Mouse (Mus musculus) left cerebral cortex, adult 8-10 months (tissue): ENCODE results near the gene Fgfr2. TPM values are rescaled to one million over a fixed set of nuclear protein-coding genes. Genes with fewer than 3 reads are reported as not detected.

Source experiments
- DNase-seq, 2 experiments: peaks; one replicate each; pipeline ENCODE4 v3.0.0; 2022; ENCODE audit warnings: low spot score in 2 of 2
- total RNA-seq, 4 experiments: library from RNA; stranded (reverse); gene quantifications; 2 replicates each; pipeline ENCODE4 v1.2.4; 2022

The Fgfr2 gene
- total RNA-seq, 4 experiments from 2014 or later = 50.6 to 73.1 (median 64.8) TPM

DNA sequence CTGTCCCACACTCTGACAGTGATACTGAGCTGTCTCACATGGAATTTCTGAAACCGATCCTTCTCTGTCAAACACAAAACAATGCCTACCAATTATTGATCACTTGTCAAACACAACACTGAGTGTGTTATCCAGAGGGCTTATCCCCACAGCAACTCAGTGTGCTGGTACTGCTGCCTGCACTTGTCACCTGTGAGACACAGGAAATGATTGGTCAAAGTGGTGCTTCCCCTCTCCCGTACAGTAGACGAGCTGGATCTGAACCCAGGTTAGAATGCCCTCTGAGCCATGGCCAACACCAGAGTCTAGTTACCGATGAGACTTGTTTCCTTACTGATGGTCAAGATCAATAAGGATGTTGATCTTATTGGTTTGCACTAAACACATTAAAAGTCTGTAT lies 2321.3 kb downstream of the Fgfr2 start:
- no peak for DNase-seq

- no peak for DNase-seq
Measured at GRCm38 (mm10) chr7:130800681-130801080, 2322.5 kb downstream of the Fgfr2 start.

DNA sequence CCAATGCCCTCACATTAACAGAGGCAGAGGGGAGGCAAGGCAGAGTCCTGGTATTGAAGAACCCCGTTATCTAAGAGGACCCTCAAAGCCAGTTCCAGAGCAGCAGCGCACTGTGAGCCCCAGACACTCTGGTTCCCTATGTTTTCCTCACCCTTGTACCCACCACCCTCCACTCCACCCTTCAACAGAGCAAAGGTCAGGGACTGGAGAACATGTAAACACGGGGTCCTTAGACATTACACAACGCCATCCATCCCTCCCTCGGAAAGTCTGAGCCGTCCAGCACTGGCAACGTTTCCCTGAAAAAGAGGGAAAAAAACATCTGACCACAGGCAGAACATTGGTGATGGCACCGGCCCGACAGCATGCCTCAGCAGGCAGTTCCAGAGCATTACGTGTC lies 2323.7 kb downstream of the Fgfr2 start:
- no peak for DNase-seq

GRCm38 (mm10) chr7:130797524-130797923 lies 2325.6 kb downstream of the Fgfr2 start:
- DNase-seq = no peak

DNA sequence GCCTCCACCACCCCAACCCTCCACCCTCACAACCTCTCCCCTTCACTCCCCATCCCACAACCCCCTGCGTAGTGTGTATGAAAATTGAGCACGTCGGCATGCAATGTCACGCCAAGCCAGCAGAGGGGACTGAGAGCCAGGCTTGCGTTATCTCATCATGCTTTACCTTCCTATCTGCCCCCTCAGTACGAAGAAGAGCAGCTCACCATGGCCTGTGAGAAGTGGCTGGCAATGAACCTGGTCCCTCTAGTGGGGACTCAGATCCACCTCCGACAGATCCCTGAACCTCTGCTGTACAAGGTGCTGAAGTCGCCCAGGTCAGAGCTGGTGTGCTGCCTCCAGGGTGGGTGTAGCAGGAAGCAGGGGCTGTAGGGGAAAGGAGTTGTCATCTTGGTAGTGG lies 2326.4 kb downstream of the Fgfr2 start:
- DNase-seq = no peak

DNA sequence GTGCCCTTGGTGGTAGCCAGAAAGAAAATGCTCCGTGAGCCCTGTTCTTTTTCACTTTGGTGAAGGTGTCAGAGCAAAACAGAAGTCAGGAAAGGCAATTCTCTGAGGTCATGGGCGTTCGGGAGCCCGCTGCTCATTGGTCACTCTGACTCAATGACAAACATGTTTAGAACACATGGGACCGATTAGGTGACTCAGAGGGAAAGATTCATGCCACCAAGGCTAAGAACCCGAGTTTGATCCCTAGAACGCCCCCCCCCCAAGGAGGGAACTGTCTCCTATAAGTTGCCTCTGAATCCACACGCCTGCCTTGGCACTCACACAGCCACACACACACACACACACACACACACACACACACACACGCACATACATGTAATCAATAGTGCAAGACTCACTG lies 2329.5 kb downstream of the Fgfr2 start:
- no peak for DNase-seq

- DNase-seq = no peak
Measured at GRCm38 (mm10) chr7:130789456-130789855, 2333.7 kb downstream of the Fgfr2 start.

GRCm38 (mm10) chr7:130788950-130789349 lies 2334.2 kb downstream of the Fgfr2 start:
- no peak for DNase-seq

- no peak for DNase-seq
Measured at GRCm38 (mm10) chr7:130787537-130787936, 2335.6 kb downstream of the Fgfr2 start.

- no peak for DNase-seq
Measured at GRCm38 (mm10) chr7:130786708-130787107, 2336.4 kb downstream of the Fgfr2 start.

DNA sequence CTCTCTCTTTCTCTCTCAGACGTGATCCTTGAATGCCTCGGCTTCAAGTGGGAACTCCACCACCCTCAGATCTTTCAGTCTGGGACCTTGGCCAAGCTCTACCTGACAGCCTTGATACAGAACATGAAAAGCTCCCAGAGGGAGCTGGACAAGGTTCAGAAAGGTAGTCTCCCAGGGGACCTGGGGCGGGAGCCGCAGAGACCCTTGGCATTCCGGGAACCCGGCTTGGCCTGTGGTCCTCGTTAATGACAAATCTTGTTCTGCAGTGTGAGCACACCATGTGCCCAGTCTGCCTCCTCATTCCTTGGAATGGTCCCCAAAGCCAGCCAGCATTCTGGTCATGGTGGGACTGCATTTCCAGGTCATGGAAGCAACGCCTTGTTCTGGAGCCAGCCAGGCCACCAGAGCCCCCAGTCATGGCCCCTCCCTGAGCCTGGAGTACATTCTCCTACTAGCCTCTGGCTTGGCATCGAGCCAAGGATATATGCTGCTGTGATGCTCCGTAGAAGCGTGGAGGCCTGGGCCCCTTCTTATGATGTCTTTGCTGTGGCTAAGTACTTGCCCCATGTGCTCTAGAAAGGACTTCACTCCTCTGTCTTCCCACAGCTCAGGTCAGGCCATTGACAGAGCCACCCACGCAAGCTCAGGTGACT lies 2337.1 kb downstream of the Fgfr2 start:
- no peak for DNase-seq

- DNase-seq = no peak
Measured at GRCm38 (mm10) chr7:130782501-130783050, 2340.6 kb downstream of the Fgfr2 start.

DNA sequence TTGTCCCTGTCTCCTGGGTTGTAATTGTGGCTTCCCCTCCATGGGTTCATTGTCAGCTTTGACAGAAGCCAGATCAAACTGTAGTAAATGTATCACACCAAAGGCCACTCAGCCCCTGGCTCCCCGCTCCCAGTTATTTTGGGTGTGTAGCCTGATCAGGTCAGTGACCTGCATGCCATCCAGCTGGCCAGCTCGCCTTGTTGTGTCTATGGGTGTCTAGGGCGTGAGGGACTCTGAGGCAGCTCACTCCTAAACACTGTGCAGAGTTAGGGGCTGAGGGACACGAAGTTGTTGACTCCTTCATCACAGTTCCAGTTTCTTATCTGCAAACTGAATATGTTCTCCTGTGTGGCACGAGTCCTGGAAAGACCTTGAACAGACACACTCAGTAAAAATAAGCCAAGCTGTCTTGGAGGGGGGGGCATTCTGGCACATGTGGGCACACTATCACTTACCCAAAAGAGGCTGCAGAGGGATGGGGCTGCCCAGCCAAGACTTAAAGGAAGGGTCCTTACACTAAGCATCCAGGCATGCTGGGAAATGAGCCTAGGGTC lies 2342.2 kb downstream of the Fgfr2 start:
- DNase-seq = no peak

DNA sequence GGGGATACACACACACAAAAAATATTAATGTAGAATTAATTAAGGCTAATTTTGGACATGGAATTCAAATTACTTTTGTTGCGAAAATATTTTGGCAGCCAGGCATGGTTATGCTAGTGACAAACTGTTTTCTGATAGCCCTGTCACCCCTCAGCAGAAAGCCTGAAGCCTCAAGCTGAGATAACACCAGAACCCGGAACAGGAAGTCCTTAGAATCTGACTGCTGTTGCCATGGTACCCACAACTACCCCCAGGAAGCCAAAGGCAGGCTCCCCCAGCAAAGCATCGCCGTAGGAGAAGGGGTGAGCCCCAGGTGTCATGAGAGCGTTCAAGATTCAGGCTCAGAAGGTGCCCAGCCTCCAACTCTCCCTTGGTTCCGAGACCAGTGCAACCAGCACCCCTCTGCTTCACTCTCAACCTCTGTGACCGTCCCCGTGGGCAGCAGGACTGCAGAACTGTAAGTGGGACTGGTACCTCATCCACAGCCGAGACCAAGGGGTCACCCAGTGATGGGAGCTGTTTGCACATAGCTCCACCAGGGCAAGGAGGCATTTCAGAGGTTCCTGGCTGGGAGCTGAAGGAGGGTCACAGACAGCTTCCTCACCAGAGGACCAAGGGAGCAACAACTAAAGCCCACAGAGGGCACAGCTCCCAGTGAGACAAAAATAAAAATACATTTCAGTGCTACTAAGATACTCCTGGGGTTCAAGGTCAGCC lies 2349.1 kb downstream of the Fgfr2 start, which contains the start of gene Btbd16:
Gene Btbd16 (plus strand): TSS at position 156 of the 717 bp plus-strand sequence.
- DNase-seq = no peak

DNA sequence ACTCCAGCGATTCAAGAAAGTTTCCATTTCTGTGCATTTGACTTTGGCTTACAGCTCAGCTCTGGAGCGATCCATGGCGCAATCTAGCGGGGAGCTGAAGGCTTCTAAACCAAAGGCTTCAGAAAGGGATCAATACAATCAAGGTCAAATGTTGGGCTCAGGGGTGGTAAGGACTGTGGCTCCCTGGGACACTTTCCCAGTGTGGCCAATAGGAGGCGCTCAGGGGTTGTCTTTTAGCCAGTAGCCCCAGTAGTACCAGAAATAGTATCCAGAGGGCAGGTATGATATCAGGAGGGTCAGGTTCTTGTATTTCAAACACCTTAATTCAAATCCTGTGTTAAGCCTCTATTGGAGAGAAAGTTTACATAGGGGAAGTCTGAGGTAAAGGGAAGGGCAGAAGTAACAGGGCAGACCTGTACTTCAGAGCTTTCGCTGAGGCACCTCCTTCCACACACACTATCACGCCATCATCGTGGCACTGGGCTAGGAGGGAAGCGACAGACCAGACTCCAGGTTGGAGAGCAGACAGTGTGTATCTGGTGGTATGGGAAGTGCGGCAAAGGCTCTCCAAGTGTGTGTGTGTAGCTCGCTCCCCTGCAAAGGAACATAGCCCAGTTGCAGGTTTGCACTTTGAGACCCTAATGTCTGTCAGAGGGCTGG lies 2349.8 kb downstream of the Fgfr2 start:
- DNase-seq = no peak

- peak; percentile 65 to 72 for DNase-seq
Measured at GRCm38 (mm10) chr7:130770707-130771106, 2352.4 kb downstream of the Fgfr2 start.

DNA sequence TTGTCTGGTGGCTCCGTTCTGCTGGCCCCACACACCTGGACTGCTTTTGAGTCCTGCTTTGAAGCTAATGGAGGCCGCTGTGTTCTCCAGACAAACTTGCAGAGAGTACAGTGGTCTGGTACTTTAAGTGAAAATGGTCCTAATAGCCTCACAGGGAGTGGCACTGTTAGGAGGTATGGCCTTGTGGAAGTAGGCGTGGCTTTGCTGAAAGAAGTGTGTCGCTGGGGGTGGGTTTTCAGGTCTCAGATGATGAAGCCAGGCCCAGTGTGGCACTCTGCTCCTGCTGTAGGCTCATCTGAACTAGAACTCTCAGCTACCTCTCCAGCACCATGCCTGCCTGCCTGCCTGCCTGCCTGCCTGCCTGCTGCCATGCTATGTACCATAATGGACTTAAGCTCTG lies 2355.0 kb downstream of the Fgfr2 start:
- DNase-seq = no peak

DNA sequence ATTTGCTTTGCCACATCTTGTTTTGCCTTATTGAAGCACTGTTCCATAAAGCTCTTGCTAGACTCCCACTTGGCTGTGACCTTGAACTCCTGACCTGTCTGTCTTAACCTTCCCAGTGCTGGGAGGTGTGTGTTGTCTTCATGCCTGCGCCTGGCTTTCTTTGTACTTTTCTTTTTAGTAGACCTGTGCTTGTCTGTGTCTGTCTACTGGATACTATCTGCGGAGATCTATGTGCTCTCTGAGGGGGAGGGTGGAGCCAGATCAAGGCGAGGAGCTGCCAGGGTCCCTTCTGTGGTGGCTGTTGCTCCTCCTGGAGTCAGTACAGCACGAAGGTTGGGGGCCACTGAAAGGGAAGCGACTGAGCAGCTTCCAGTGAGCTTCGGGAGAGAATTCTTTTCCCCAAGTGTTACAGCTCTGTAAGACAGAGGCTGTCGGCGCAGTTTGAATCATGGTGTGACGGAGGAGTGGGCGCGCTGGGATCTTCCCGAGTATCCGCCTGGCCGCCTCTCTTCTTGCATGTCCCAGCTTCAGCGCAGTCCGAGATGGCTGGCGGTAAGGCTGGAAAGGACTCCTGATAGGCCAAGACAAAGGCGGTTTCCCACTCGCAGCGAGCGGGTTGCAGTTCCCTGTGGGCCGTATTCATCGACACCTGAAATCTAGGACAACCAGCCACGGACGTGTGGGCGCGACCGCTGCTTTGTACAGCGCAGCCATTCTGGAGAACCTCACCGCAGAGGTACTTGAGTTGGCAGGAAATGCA lies 2356.6 kb downstream of the Fgfr2 start:
- no peak for DNase-seq

GRCm38 (mm10) chr7:130764160-130764559 lies 2359.0 kb downstream of the Fgfr2 start:
- DNase-seq = no peak

DNA sequence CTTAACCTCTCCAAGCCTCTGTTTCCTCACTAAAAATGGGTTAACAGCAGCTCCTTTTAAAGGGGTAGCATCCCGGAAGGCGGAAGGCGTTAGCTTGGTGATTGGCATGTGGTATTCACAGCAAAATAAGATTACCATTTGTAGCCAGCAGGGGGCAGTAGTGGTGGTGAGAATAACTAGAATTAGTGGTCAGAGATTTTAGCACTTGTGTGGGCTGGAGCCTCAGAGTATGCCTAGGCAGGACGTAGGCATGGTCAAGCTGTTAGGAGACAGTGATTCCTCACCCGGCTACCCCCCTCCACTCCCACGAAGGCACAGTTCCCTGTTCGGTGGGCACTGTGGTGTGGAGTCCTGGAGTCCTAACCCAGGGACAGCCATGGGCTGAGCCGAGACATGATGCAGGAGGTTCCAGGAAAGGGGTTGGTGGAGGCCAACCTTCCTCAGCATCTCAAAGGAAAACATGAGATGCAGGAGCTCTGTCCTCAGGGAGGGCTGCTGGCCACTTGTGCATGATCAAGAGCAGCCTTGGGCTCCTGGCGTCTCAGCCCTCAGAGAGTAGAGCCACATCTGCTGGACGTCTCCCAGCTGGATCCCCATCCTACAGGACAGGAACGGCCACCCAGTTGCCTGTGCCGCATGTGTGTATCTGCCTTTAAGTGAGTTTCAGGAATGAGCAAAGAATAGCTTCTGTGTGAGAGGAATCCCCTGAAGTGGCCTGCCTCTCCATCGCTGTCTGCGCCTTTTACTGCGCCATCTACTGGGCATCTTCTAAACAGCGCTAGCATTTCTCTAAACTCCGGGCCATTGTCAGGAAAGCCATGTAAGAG lies 2360.9 kb downstream of the Fgfr2 start:
- DNase-seq = peak in 1 of 2 experiments; percentile 40
